Mouse (Mus musculus) stomach, postnatal 0 days (tissue): ENCODE results near the gene Sfxn5. TPM values are rescaled to one million over a fixed set of nuclear protein-coding genes. Genes with fewer than 3 reads are reported as not detected.
A peak's percentile ranks its signal among the peaks of the same experiment; 100 is the strongest.

ENCODE experiments used
- ATAC-seq: fragments of 200-750 bp; cut with Nextera tagmentation; 2 replicates; pipeline ENCODE4 v1.8.0; 2017; ENCODE audit not compliant: low FRiP score, low TSS enrichment
- DNase-seq: peaks from one replicate; pipeline ENCODE4 v3.0.0-alpha.2; 2016; ENCODE audit warnings: low spot score
- H3K27ac ChIP-seq: fragments of 300-500 bp; sonication (generic); replicated peaks from 2 replicates; pipeline ENCODE4 v1.5.1; 2014; ENCODE audit warnings: mild to moderate bottlenecking, control low read depth
- H3K27me3 ChIP-seq: fragments of 300-500 bp; sonication (generic); 2 replicates; pipeline ENCODE4 v1.6.1; 2014; ENCODE audit warnings: low read length; ENCODE audit not compliant: control insufficient read depth, insufficient read depth
- H3K36me3 ChIP-seq: fragments of 300-500 bp; sonication (generic); 2 replicates; pipeline ENCODE4 v1.6.1; 2014; ENCODE audit warnings: low read length, mixed read lengths; ENCODE audit not compliant: control insufficient read depth, insufficient read depth
- H3K4me1 ChIP-seq: fragments of 300-500 bp; sonication (generic); replicated peaks from 2 replicates; pipeline ENCODE4 v1.6.1; 2014; ENCODE audit warnings: antibody characterized with exemption; ENCODE audit not compliant: control insufficient read depth, insufficient read depth
- H3K4me2 ChIP-seq: fragments of 300-500 bp; sonication (generic); replicated peaks from 2 replicates; pipeline ENCODE4 v1.6.1; 2014; ENCODE audit warnings: low read depth, mild to moderate bottlenecking, control low read depth, moderate library complexity
- H3K4me3 ChIP-seq: fragments of 300-500 bp; sonication (generic); 2 replicates; pipeline ENCODE4 v1.5.1; 2014; ENCODE audit warnings: low read depth, low read length, control low read depth
- H3K9ac ChIP-seq: fragments of 300-500 bp; sonication (generic); 2 replicates; pipeline ENCODE4 v1.6.1; 2014; ENCODE audit warnings: mild to moderate bottlenecking, low read length, control low read depth, mixed read lengths
- H3K9me3 ChIP-seq: fragments of 300-500 bp; sonication (generic); 2 replicates; pipeline ENCODE4 v1.6.1; 2016; ENCODE audit warnings: low read length; ENCODE audit not compliant: control insufficient read depth
- CTCF ChIP-seq: IDR thresholded peaks from 2 replicates; pipeline ENCODE4 v1.5.1; 2016; ENCODE audit warnings: antibody characterized with exemption, low read depth, mild to moderate bottlenecking, moderate library complexity
- EP300 ChIP-seq: optimal IDR thresholded peaks from 2 replicates; pipeline ENCODE3; 2016; ENCODE audit warnings: antibody characterized with exemption
- WGBS: fragments of 180-500 bp; shearing (Covaris S2); extraction: QIAGEN DNeasy Blood & Tissue Kit; methylation state at CpG from one replicate; pipeline ENCODE4 v1.1.7; 2014; 5-methylcytosine and 5-hydroxymethylcytosine counted together
- polyA plus RNA-seq: library from polyadenylated mRNA; unstranded; fragments of >200 nt; fragmentation: Nextera tagmentation; extraction: Ambion mirVana; gene quantifications from 2 replicates; pipeline ENCODE4 v1.2.1, GENCODE M21; 2015

Gene Sfxn5
- polyA plus RNA-seq, 1 experiment from 2014 or later: 8.4 TPM

DNA sequence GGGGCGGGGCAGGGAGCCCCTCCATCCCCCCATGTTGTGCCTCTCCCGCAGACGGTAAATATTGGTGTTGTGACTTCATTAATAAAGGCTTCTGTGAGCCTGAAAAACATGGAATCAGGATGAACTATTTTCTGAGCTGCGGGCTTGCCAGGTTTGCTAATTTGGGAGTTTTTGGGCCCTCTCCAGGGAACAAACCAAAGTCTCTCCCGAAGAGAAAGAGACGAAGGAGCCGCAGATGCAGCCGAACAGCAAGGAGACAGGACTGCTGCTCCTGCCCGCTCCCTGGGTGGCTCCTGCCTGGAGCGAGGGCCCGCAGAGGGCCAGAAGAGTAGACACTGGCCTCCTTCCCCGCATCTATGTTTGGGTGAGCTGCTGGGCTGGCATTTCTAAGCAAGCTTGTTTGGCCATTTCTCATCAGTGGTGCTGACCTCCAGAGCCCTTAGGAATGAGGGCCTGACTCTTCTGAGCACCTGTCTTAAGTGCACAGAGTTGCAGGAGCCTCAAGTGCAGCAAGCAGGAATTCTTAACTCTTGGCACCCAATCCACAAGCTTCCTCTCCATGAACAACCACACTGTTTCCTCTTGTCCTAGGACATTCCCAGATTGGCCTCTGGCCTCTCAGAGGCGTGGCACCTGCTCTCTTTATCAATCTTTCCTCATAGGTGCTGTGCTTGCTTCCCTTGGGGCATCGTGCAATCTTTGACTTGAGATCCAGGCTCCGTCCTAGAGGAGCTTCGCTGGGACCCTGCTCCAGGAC, 126.9 kb downstream of the Sfxn5 start:
- H3K4me1 ChIP-seq: no peaks in the 10 kb centered on the region
- WGBS: 36% methylated on average over 16 of the region's 16 CpGs
- no peaks in the 10 kb centered on the region for H3K27me3 ChIP-seq
- TF ChIP-seq CTCF (no peak), EP300 (no peak)
- no peak overlapping the region for H3K9ac ChIP-seq
- no peak overlapping the region for H3K4me3 ChIP-seq
- no peak overlapping the region for H3K27ac ChIP-seq
- DNase-seq: no peak
- H3K36me3 ChIP-seq: no peaks in the 10 kb centered on the region
- no peak for ATAC-seq
- H3K4me2 ChIP-seq: no peak overlapping the region
- no peaks in the 10 kb centered on the region for H3K9me3 ChIP-seq

- Histone ChIP-seq H3K27ac (no peak overlapping the region), H3K9ac (no peak overlapping the region), H3K9me3 (no peaks in the 10 kb centered on the region), H3K27me3 (peaks cover 5% of the 10 kb centered on the region; the same call in 1 of the 2 replicates), H3K36me3 (no peaks in the 10 kb centered on the region), H3K4me1 (no peaks in the 10 kb centered on the region), H3K4me2 (no peak overlapping the region), H3K4me3 (no peak overlapping the region)
- no peak for TF ChIP-seq CTCF
- TF ChIP-seq EP300: no peak
- ATAC-seq (no peak), DNase-seq (no peak)
- 51% methylated on average over 2 of the region's 2 CpGs for WGBS
Measured at GRCm38 (mm10) chr6:85197951-85198350, 135.3 kb downstream of the Sfxn5 start.

DNA sequence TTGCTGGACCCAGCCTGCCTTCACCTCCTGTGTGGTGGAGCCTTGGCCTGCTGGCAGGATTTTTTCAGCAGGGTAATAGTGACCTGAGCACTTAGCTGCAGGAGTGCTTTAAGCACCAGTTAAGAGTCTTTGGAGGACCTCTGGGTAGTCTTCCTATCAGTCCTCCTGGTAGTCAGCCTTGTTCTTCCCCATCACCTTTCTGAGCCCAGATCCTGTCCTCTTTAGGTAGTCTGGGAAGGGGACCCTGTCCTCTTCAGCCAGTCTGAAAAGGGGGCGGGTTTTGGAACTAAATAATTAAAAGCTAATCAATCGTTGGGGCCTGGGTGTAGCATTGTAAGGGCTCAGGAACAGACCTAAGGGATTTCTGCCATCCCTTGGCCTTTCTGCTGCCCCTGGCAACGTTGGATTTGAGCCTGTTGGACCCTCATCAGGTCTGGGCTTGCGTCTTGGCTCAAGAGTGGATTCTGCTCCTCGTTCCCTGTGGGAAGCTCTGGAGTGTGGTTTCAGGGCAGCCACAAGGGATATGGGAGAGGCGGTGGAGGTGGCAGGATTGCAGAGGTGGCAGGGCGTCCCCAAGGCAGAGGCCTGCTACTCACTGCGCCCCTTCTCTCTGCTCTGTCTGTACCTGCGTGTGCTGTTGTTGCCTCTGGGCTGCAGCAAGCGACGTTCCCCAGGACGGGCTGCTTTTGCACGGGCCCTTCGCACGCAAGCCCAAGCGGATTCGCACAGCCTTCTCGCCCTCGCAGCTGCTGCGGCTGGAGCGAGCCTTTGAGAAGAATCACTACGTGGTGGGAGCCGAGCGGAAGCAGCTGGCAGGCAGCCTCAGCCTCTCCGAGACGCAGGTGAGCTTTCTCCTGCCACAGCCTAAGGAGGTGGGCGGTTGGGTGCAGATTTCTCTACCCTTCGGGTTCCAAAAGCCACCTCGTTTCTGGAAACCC, 139.6 kb downstream of the Sfxn5 start:
- no peak for ATAC-seq
- H3K9me3 ChIP-seq: no peaks in the 10 kb centered on the region
- no peak overlapping the region for H3K4me2 ChIP-seq
- 22% methylated on average over 28 of the region's 29 CpGs for WGBS
- H3K27ac ChIP-seq: no peak overlapping the region
- no peak for TF ChIP-seq CTCF
- no peak for TF ChIP-seq EP300
- no peak for DNase-seq
- H3K9ac ChIP-seq: no peak overlapping the region
- peaks cover 27% of the 10 kb centered on the region; the same call in 1 of the 2 replicates for H3K27me3 ChIP-seq
- H3K4me1 ChIP-seq: no peaks in the 10 kb centered on the region
- H3K4me3 ChIP-seq: no peak overlapping the region
- H3K36me3 ChIP-seq: no peaks in the 10 kb centered on the region

DNA sequence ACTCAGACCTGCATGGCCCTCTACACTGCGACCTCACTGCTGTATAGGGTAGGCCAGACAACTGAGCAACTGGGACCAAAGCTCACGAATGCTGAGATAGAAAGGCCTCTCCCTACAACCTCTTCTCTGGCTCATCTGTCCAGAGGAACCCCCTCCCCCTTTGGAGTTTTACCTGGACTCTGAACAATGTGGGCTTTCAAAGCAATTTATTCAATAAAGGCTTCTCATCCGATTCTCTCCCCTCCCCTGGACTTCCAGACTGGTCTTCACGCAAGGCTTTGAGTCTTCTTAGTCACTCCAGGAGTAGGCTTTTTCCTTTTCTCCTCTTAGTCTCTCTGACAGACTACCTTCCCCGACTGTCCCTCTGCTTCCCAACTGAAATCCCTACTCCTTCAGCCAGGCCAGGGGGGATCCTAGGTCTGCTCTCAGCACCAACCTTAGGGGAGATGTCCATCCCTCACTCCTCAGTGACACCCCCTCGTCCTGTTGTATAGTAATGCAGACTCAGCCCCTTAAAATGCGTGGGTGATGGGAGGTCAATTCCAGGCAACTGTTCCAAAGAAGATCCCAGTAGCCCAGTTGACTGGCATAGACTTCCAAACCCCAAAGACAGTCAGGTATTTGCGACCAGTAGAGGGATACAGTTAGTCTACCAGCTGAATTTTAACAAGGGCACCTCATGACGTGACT, 141.3 kb downstream of the Sfxn5 start:
- no peak overlapping the region for H3K4me2 ChIP-seq
- H3K27ac ChIP-seq: no peak overlapping the region
- TF ChIP-seq CTCF (no peak), EP300 (no peak)
- H3K4me1 ChIP-seq: no peaks in the 10 kb centered on the region
- H3K9ac ChIP-seq: no peak overlapping the region
- 58% methylated on average over 9 of the region's 9 CpGs for WGBS
- no peaks in the 10 kb centered on the region for H3K36me3 ChIP-seq
- H3K27me3 ChIP-seq: peaks cover 33% of the 10 kb centered on the region
- H3K4me3 ChIP-seq: no peak overlapping the region
- ATAC-seq (no peak), DNase-seq (no peak)
- H3K9me3 ChIP-seq: no peaks in the 10 kb centered on the region

DNA sequence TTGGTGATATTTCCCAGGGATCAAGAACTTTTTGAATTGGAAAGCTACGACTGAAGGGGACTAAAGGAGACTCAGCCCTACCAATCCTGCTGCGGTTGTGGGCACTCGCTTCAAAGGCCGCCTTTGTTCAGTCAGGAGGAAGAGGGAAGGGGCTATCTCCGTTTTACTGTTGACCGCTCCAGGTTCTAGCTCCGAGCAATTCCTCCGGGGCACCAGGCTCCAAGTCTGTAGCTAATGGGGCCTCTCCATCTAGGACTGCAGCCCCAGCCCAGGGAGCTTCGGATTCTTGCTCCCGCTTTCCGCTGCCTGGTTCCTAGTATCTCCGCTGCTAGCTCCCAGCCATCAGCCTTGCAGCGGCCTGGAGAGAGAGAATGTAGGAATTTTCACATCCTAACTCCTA, 142.6 kb downstream of the Sfxn5 start:
- no peak overlapping the region for H3K9ac ChIP-seq
- 8% methylated on average over 13 of the region's 13 CpGs for WGBS
- no peaks in the 10 kb centered on the region for H3K9me3 ChIP-seq
- no peak overlapping the region for H3K27ac ChIP-seq
- TF ChIP-seq CTCF: no peak
- TF ChIP-seq EP300: no peak
- H3K4me2 ChIP-seq: peak overlapping the region; percentile 57
- ATAC-seq (no peak), DNase-seq (no peak)
- peaks cover 40% of the 10 kb centered on the region for H3K27me3 ChIP-seq
- peak overlapping the region; percentile 40 for H3K4me3 ChIP-seq
- no peaks in the 10 kb centered on the region for H3K36me3 ChIP-seq
- H3K4me1 ChIP-seq: no peaks in the 10 kb centered on the region
